Mouse (Mus musculus): ENCODE data around the gene Psme1. TPM values are rescaled to one million over a fixed set of nuclear protein-coding genes. Genes with fewer than 3 reads are reported as not detected.

The Psme1 gene
- total and polyA plus RNA-seq, 2 experiments from 2014 or later: 145 to 250 TPM

- H3K36me3 ChIP-seq (replicated peaks; ENCODE audit: control insufficient read depth, insufficient read depth, low read length): peaks cover 52% of the 10 kb centered on the region
- no peak for TF ChIP-seq CTCF (IDR thresholded peaks at IDR 0.05; ENCODE audit: low read depth)
- TF ChIP-seq EP300 (IDR thresholded peaks at IDR 0.05; ENCODE audit: low read depth): no peak
- H3K27ac ChIP-seq (ENCODE audit: low read depth): peak overlapping the region; percentile 96
- peak overlapping the region; percentile 93 for H3K4me2 ChIP-seq (ENCODE audit: low read depth, low read length)
- DNase-seq (ENCODE audit: low spot score): no peak
- H3K4me1 ChIP-seq (ENCODE audit: control insufficient read depth, insufficient read depth): peaks cover 12% of the 10 kb centered on the region
- no peak for ATAC-seq (ENCODE audit: insufficient read depth, low read depth)
- peak overlapping the region; percentile 79 for H3K4me3 ChIP-seq (ENCODE audit: low read depth, low read length)
- H3K9ac ChIP-seq (replicated peaks; ENCODE audit: low read depth, low read length): peak overlapping the region; percentile 72
- no peaks in the 10 kb centered on the region for H3K27me3 ChIP-seq (ENCODE audit: control insufficient read depth, insufficient read depth, low read length)
- H3K9me3 ChIP-seq (replicated peaks; ENCODE audit: control insufficient read depth, low read length): no peaks in the 10 kb centered on the region
- 3% methylated on average over 16 of the region's 16 CpGs for WGBS
Measured at GRCm38 (mm10) chr14:55592226-55592625, 14.3 kb downstream of the Psme1 start.

GRCm38 (mm10) chr14:55596036-55596690 lies 18.2 kb downstream of the Psme1 start:
- TF ChIP-seq EP300 (IDR thresholded peaks at IDR 0.05; ENCODE audit: low read depth) (no peak), CTCF (IDR thresholded peaks at IDR 0.05; ENCODE audit: low read depth) (no peak)
- Histone ChIP-seq H3K9ac (replicated peaks; ENCODE audit: low read depth, low read length) (no peak overlapping the region), H3K9me3 (replicated peaks; ENCODE audit: control insufficient read depth, low read length) (no peaks in the 10 kb centered on the region), H3K27me3 (ENCODE audit: control insufficient read depth, insufficient read depth, low read length) (no peaks in the 10 kb centered on the region), H3K4me1 (ENCODE audit: control insufficient read depth, insufficient read depth) (peaks cover 12% of the 10 kb centered on the region), H3K4me2 (ENCODE audit: low read depth, low read length) (no peak overlapping the region), H3K36me3 (replicated peaks; ENCODE audit: control insufficient read depth, insufficient read depth, low read length) (peaks cover 76% of the 10 kb centered on the region), H3K4me3 (ENCODE audit: low read depth, low read length) (no peak overlapping the region), H3K27ac (ENCODE audit: low read depth) (no peak overlapping the region)
- WGBS: 69% methylated on average over 13 of the region's 13 CpGs
- ATAC-seq (ENCODE audit: insufficient read depth, low read depth): no peak
- no peak for DNase-seq (ENCODE audit: low spot score)

GRCm38 (mm10) chr14:55598521-55599390 lies 20.8 kb downstream of the Psme1 start:
- Histone ChIP-seq H3K36me3 (replicated peaks; ENCODE audit: control insufficient read depth, insufficient read depth, low read length) (peaks cover 94% of the 10 kb centered on the region), H3K4me1 (ENCODE audit: control insufficient read depth, insufficient read depth) (no peaks in the 10 kb centered on the region)
- WGBS: 91% methylated on average over 21 of the region's 21 CpGs

GRCm38 (mm10) chr14:55603271-55603632 lies 25.3 kb downstream of the Psme1 start, which contains the start of gene Irf9:
Irf9 (plus strand) TSS chr14:55603571.
- WGBS: 80% methylated on average over 7 of the region's 7 CpGs
- Histone ChIP-seq H3K27me3 (ENCODE audit: control insufficient read depth, insufficient read depth, low read length) (no peaks in the 10 kb centered on the region), H3K4me2 (ENCODE audit: low read depth, low read length) (peak within 1 kb of the TSS; percentile 70), H3K36me3 (replicated peaks; ENCODE audit: control insufficient read depth, insufficient read depth, low read length) (peaks cover 80% of the 10 kb centered on the region), H3K9ac (replicated peaks; ENCODE audit: low read depth, low read length) (peak within 1 kb of the TSS; percentile 66), H3K4me3 (ENCODE audit: low read depth, low read length) (peak within 1 kb of the TSS; percentile 58), H3K27ac (ENCODE audit: low read depth) (peak within 1 kb of the TSS; percentile 92), H3K4me1 (ENCODE audit: control insufficient read depth, insufficient read depth) (peaks cover 3% of the 10 kb centered on the region; the same call in 1 of the 2 replicates), H3K9me3 (replicated peaks; ENCODE audit: control insufficient read depth, low read length) (no peaks in the 10 kb centered on the region)
- ATAC-seq (ENCODE audit: insufficient read depth, low read depth): peak; percentile 3
- TF ChIP-seq CTCF (IDR thresholded peaks at IDR 0.05; ENCODE audit: low read depth): no peak
- TF ChIP-seq EP300 (IDR thresholded peaks at IDR 0.05; ENCODE audit: low read depth): no peak
- no peak for DNase-seq (ENCODE audit: low spot score)

More at GRCm38 (mm10) chr14:55598521-55599390, 20.8 kb downstream of the Psme1 start:
- no peak overlapping the region for H3K9ac ChIP-seq (replicated peaks; ENCODE audit: low read depth, low read length)
- no peak overlapping the region for H3K4me2 ChIP-seq (ENCODE audit: low read depth, low read length)
- H3K27me3 ChIP-seq (ENCODE audit: control insufficient read depth, insufficient read depth, low read length): no peaks in the 10 kb centered on the region
- TF ChIP-seq CTCF (IDR thresholded peaks at IDR 0.05; ENCODE audit: low read depth) (no peak), EP300 (IDR thresholded peaks at IDR 0.05; ENCODE audit: low read depth) (no peak)
- DNase-seq (ENCODE audit: low spot score) (no peak), ATAC-seq (ENCODE audit: insufficient read depth, low read depth) (no peak)
- H3K9me3 ChIP-seq (replicated peaks; ENCODE audit: control insufficient read depth, low read length): no peaks in the 10 kb centered on the region
- H3K4me3 ChIP-seq (ENCODE audit: low read depth, low read length): no peak overlapping the region
- no peak overlapping the region for H3K27ac ChIP-seq (ENCODE audit: low read depth)

GRCm38 (mm10) chr14:55603633-55604576 lies 26.0 kb downstream of the Psme1 start:
- TF ChIP-seq EP300 (IDR thresholded peaks at IDR 0.05; ENCODE audit: low read depth): no peak; the same call in 1 of the 2 replicates
- peak; percentile 96 for TF ChIP-seq CTCF (IDR thresholded peaks at IDR 0.05; ENCODE audit: low read depth)
- H3K36me3 ChIP-seq (replicated peaks; ENCODE audit: control insufficient read depth, insufficient read depth, low read length): peaks cover 80% of the 10 kb centered on the region
- peak overlapping the region; percentile 58 for H3K4me3 ChIP-seq (ENCODE audit: low read depth, low read length)
- H3K4me1 ChIP-seq (ENCODE audit: control insufficient read depth, insufficient read depth): peaks cover 3% of the 10 kb centered on the region; the same call in 1 of the 2 replicates
- WGBS: 14% methylated on average over 19 of the region's 19 CpGs
- peak overlapping the region; percentile 66 for H3K9ac ChIP-seq (replicated peaks; ENCODE audit: low read depth, low read length)
- DNase-seq (ENCODE audit: low spot score): peak; percentile 95
- peak; percentile 92 for ATAC-seq (ENCODE audit: insufficient read depth, low read depth)
- H3K4me2 ChIP-seq (ENCODE audit: low read depth, low read length): peak overlapping the region; percentile 70
- H3K27me3 ChIP-seq (ENCODE audit: control insufficient read depth, insufficient read depth, low read length): no peaks in the 10 kb centered on the region
- peak overlapping the region; percentile 92 for H3K27ac ChIP-seq (ENCODE audit: low read depth)
- H3K9me3 ChIP-seq (replicated peaks; ENCODE audit: control insufficient read depth, low read length): no peaks in the 10 kb centered on the region
